Mouse (Mus musculus) kidney, adult 9 months (tissue): ENCODE measurements around the gene Arid1b.

Source experiments
- DNase-seq: peaks from one replicate; pipeline ENCODE4 v3.0.0; 2022

Gene Arid1b

GRCm38 (mm10) chr17:5125084-5125855 lies 131.1 kb downstream of the Arid1b start:
- DNase-seq: peak; percentile 82

GRCm38 (mm10) chr17:5125856-5126806 lies 132.0 kb downstream of the Arid1b start:
- DNase-seq: peak; percentile 78

GRCm38 (mm10) chr17:5129606-5130005 lies 135.5 kb downstream of the Arid1b start:
- no peak for DNase-seq

GRCm38 (mm10) chr17:5130116-5130515 lies 136.0 kb downstream of the Arid1b start:
- DNase-seq: no peak

- no peak for DNase-seq
These were observed 137.6 kb downstream of the Arid1b start for GRCm38 (mm10) chr17:5131706-5132105.

- peak; percentile 78 for DNase-seq
These were observed 138.3 kb downstream of the Arid1b start for GRCm38 (mm10) chr17:5132296-5132986.

- DNase-seq: peak; percentile 42
These were observed 138.8 kb downstream of the Arid1b start for GRCm38 (mm10) chr17:5132987-5133355.

GRCm38 (mm10) chr17:5133831-5134230 lies 139.7 kb downstream of the Arid1b start:
- DNase-seq: peak; percentile 68

- peak; percentile 61 for DNase-seq
These were observed 140.1 kb downstream of the Arid1b start for GRCm38 (mm10) chr17:5134271-5134670.

GRCm38 (mm10) chr17:5137936-5138335 lies 143.8 kb downstream of the Arid1b start:
- peak; percentile 87 for DNase-seq

GRCm38 (mm10) chr17:5138641-5139205 lies 144.6 kb downstream of the Arid1b start:
- DNase-seq: peak; percentile 75

GRCm38 (mm10) chr17:5139553-5139952 lies 145.4 kb downstream of the Arid1b start:
- no peak for DNase-seq

- no peak for DNase-seq
These were observed 149.8 kb downstream of the Arid1b start for GRCm38 (mm10) chr17:5143735-5144439.

GRCm38 (mm10) chr17:5150660-5151063 lies 156.5 kb downstream of the Arid1b start:
- DNase-seq: no peak

- DNase-seq: peak; percentile 36
These were observed 157.7 kb downstream of the Arid1b start for GRCm38 (mm10) chr17:5151852-5152251.

- peak; percentile 46 for DNase-seq
These were observed 159.3 kb downstream of the Arid1b start for GRCm38 (mm10) chr17:5153461-5153860.

- no peak for DNase-seq
These were observed 160.2 kb downstream of the Arid1b start for GRCm38 (mm10) chr17:5154322-5154721.

- no peak for DNase-seq
These were observed 163.5 kb downstream of the Arid1b start for GRCm38 (mm10) chr17:5157609-5158008.

- peak; percentile 50 for DNase-seq
These were observed 168.4 kb downstream of the Arid1b start for GRCm38 (mm10) chr17:5162525-5162924.

- DNase-seq: no peak
These were observed 169.2 kb downstream of the Arid1b start for GRCm38 (mm10) chr17:5163251-5163826.

GRCm38 (mm10) chr17:5164794-5165193 lies 170.7 kb downstream of the Arid1b start:
- no peak for DNase-seq
